Mouse (Mus musculus): ENCODE measurements around the gene Rubcn.

GRCm38 (mm10) chr16:32803901-32804300 lies 73.7 kb downstream of the Rubcn start:
- TF ChIP-seq CTCF (IDR thresholded peaks at IDR 0.05; ENCODE audit: borderline replicate concordance, insufficient read depth, low read length), result no peak
- TF ChIP-seq POLR2A (IDR thresholded peaks at IDR 0.05; ENCODE audit: low read depth, low read length), result no peak
